Mouse (Mus musculus) cerebellum, postnatal 36 days (tissue): ENCODE results near the gene Has3.
"Not testable (repeated sequence)": the region's sequence is repeated elsewhere in the genome, so short reads cannot be mapped to it uniquely, and the experiment has no call there.

ENCODE experiments used
- DNase-seq, 2 experiments: peaks; one replicate each; pipeline ENCODE4 v3.0.0; 2021 to 2022; ENCODE audit warnings: mixed read lengths in 2 of 2

Has3 gene

DNA sequence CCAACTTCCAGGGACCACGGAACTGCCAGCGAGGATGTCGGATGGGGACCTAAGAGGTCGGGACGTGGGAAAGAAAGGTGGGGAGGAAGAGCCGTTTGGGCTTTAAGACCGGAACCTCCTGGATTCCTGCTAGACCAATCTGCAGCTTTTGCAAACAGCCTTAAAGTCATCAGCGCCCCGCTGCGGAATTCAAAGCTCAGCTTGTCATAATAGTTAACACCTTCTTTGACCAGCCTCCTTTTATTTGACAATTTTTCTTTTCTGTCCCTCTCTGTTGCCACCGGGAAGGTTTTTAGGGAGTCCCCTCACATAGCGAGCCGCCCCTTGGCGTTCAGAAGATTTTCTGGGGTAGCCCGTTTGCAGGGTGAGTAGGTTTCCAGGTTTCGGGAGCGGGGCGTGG, at the start of gene Has3:
Has3 (plus strand) TSS at position 192 of the 400 bp plus-strand sequence.
- peak in 1 of 2 experiments; percentile 15 for DNase-seq

DNA sequence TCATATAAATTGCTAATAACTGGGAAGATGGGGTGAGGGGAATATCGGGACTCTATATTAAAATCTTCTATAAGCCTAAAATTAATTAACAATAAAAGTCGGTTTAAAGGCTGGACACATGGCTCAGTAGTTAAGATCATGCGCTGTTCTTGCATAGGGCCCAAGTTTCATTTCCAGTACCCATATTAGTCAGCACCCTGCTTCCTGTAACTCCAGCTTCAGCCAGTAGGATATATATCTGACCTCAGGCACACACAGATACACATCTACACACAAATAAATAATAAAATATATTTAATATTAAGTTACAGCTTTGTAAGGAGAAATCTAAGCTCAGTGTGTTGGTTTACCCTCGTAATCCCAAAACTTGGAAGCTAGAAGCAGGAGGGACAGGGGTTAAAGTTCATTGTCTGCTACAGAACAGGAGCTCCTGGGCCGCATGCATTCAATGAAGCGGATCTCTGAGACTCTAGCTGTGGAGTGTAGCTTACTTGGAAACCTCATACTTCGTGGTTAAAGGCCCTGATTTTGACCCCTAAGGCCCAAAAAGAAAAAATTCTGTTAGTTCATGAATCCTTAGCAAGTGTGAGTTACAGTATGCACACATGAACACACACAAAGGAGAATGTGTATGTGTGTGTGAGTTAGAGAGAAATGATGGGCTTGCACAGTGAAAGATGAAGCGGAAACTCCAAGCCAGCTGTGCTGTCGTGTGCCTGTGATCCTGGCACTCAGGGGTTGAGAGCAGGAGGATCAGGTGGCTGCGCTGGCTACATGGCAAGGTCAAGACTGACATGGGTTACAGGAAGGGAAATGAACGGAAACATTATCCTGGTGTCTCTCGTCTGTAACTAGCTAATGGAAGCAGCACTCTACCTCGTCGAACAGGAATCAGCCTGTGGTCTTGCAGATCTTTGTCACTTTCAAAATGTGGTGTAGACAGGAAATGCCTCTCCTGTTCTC, 49.2 kb upstream of the Has3 start:
- no peak for DNase-seq

DNA sequence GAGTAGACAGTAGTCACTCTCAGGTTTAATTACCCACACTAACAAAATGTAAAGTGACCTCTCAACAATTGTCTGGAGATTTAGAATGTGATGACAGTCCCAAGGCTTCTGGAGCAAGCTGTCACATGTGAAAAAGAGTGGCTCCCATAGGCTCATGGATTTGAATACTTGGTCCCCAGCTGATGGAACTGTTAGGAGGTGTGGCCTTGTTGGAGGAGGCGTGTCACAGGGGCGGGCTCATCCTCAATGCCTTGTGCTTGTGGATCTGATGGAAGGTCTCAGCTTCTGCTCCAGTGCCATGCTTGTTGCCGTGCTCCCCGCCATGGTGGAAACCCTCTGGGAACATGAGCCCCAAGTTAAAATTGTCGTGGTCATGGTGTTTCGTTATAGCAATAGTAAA, 41.1 kb upstream of the Has3 start:
- DNase-seq, result no peak

DNA sequence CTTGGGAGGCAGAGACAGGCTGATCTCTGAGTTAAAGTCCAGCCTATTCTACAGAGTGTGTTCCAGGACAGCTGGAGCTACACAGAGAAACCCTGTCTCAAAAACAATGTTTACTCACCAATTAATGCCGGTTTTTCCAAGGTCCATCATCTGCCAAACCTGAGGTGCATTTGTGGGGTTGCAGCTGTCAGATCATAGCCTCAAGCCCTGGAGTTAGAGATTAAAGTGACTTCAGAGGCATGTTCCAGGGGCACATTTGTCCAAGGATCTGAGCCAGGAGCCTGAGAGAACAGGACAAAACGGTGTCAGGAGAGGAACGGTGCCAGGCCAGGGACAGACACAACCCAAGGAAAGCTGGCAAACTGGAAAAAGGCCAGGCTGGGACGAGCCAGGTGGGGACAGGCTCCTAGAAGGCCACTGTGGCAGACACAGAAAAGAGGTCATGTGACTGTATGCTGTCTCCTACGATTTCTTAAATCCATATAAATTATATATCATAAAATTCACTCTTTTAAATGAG, 40.5 kb upstream of the Has3 start:
- DNase-seq, result peak; percentile 81 to 84

DNA sequence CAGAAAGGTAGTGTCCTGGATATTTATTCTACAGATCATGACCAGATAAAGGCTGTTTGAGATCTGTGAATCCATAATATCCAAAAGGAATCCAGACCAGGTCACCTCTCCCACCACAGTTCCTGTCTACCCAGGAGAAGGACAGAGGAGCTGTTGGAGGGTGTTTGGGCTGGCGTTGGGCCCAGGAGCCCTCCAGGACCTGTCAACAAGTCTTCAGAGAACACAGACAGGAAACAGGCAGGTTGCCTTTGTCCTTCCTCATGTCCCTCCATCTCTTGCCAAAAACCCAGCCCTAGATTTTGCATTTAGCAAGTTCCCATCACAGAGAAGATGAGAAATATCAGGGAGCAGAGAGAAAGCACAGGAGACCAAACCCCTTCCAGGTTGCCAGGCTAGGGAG, 35.1 kb upstream of the Has3 start:
- no peak for DNase-seq

DNA sequence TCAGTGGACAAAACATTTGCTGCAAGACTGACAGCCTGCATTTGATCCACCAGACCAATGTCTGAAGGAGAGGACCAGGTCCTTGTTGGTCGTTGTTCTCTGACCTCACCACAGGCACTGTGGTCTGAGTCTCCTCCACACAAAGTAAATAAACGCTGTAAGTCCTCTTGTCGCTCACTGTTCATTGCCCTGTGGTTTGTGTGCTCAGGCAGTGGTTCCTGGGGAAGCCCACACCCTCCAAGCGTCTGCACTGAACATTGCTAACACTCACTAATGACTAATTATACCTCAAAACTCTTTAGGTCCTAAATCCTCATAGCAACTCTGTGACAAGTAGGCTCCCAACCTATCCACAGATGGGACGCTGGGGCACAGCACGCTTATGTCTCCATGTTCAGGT, 33.5 kb upstream of the Has3 start:
- DNase-seq, result no peak

DNA sequence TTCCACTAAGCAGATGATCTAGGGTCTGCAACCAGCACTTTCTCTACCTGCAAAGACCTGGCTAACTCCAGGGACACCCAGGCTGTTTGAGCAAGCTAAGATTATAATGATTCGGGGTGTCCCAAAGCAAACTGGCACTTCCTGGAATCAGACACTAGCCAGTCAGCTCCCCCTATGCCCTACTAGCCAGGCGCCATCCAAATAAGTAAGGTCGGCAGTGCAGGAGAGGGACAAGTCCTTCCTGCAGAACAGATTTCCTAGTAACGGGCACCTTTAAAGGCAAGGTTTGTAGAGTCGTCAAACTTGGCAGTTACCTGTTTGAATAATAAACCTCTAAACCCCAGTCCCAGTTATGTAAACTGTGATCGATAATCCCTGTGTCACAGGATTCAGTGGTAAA, 31.2 kb upstream of the Has3 start:
- DNase-seq, result no peak

DNA sequence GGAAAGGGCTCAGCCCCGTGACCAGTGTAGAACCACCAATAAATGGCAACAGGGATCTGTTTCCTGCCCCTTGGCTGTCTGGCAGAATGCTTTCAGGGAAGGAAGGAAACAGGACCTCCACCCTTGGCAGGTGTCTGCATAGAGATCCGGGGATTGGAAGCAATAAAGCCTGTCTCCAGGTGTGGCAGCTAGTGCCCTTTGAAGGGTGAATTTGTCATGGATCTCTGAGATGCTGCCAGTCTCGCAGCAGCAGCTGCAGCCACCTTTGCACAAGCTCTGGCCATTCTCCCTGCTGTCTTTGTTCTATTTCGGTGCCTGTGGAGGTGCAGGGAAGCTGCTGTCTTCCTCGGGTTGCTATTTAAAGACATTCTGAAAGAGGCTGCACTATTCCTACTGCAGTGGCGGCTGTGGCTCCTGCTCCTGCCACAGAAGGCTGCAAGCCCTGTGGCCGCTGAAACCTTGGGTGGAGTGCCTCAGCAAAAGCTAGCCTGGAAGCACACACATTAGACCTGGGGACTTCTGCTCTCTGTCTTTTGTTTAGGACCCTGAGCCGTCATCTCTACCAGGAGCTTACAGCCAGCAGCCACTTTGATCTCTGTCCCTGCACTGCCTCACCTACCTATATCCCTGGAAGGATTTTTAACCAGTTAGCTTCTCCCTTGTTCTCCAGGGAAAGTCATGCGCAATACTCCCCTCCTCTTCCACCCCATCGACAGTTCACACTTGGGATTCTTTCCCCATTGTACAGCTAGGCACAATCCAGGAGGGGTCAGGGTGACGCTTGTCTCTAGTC, 30.6 kb upstream of the Has3 start:
- DNase-seq, result peak in 1 of 2 experiments; percentile 17

DNA sequence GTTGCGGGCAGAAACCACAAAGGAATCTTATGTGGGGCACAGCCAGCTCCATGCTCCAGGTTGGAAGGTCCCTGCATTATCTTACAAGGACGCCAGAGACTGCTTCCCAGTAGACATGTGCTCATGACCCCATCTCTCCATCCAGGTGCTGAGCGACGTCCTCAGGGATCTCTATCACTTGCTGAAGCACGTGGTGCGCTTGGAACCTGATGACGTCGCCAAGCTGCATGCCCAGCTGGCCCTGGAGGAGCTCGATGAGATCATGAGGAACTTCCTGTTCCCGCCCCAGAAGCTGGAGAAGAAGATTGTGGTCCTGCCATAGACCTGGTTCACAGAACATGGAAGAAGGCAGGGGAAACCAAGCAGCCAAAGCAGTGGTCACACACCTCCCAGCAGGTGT, 20.0 kb upstream of the Has3 start:
- DNase-seq, result no peak

DNA sequence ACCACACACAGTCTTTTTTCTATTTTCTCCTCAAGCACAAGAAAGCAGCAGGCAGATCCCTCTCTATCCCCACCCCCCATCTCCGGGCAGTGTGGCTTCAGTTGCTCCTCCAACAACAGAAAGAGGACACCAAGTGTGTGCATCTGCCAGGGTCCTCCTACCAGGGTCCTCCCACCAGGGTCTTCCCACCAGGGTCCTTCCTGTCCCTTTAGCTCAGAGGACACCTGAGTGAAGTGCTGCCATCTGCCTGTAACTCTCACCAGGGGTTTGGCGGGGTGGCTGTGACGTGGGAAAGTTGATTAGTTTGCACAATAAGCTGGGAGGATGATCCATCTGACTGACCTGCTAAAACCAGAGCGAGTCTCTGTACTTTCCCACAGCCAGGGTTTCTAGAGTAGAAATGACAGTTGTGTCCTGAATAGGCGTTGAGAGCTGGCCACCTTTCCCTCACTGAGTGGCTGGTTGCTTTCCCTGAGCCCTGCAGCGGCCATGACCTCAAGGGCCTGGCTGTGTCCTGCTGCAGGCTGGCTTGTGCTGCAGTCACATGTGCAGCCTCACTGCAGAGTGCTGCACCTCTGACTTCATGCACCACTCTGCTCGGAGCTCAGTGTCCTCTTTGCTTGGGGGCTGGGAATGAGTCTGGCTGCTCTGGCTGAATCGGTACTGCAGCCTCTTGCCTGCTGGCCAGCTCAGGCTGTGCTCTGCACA, 15.4 kb upstream of the Has3 start:
- no peak for DNase-seq

DNA sequence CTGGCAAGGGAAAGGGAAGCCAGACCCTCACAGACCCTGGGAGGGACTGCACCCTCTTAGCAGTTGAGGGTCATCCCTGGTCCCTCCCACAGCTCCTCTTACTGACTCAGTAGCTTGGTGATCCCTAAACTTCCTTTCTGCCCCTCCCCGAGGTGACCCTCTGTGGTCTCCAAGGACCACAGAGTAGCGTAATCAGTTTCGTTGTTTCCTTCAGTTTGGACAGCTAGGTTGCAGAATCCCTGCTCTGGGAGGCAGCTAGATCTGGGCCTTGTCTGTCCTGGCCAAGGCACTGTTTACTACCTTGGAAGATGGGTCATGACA, 14.8 kb upstream of the Has3 start:
- DNase-seq, result no peak

DNA sequence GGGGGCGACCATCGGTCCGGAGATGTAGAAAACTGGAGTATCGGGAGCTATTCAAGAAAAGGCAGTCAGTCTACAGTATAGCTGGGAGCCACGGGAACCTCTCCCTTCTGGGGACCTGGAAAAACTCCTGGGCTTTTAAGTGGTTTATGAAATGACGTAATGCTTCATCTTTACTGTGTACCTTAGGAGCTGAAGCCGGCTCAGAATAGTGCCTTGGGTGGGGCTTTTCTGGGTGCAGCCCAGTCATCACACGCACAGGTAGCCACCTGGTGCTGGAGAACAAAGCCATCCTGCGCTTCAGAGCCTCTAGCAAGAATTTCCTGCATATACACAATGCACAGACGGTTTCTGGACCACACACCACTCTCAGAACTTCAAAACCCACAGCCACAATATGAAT, 7.2 kb upstream of the Has3 start:
- DNase-seq, result no peak

DNA sequence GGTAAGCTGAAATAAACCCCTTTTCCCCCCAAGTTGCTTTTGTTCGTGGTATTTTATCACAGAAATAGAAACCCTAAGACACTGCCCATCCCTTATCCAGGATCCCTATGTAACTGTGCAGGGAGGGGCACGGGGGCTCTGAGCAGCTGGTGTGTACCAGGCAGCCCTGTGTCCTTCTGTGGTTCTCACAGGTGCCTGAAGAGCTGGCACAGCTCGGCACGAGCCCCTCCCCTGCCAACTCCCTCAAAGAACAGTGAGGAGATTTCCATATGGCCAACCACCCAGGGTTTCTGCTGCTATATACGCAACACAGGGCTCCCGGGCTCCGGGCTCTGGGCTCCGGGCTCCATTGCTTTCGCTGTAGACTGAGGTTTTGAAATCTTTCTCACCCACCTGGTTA, 4.7 kb upstream of the Has3 start:
- peak; percentile 23 to 31 for DNase-seq

DNA sequence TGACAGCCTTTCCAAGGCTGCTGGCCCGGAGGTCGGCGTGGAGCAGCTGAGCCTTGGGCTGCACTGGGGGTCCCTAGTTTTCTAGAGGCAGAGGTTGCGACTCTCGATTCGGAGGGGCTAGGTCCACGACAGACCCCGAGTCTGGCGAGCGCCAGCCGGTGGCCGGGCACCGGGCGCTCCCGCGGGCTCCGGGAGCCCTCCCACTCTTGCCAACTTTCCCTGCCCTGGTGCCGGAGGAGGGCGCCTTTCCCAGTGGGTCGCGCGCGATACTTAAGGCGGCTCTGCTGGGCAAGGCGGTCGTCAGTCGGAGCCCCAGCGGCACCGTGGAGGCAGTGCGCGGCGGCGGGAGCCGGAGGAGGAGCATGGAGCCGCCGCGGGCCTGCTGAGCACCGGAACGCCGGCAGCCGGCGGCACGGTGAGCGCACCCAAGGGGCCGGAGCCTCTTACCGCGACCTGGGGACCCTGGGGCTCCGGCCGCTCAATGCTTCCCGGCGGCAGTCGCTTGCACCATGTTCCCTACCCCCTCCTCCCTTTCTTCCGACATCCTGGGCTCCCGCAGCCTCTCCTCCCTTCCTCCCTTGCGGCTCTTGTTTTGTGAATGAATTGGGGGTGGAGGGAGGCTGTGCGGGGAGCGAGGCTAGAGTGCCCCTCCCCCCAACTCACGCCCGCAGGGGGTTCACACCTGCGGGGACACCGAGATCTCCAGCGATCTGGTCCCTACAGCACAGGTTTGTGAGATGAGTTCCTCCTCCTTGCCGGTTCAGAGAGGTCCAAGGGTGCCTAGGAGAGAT, 690 bp downstream of the Has3 start:
- peak; percentile 46 to 51 for DNase-seq

DNA sequence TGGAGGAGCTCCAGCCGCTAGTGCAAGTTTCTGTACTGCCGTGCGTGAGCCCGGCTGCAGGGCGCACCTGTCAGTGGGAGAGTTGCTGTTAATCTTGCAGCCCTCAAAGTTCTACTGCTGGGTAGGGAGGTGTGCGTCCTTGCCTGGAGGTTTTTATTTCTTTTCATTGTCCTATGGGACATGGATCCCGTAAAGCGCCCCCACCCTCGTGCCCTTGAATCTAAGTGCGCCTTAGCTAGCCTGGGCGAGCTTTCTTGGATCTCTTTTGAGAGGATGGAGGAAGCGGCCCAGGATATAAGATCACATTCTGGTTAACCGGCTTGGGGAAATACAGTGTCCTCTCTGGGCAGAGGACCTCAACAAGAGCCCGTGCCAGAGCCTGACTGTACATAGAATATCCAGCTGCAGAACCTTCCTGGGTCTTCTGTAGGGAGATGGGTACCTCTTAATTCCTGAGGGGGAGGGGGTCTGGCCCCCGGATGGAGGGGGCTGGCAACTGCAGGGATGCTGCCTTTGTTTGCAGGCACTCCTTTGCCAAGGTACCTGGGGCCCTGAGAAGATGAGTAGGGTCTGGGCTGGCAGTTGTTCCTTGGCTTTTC, 1.4 kb downstream of the Has3 start:
- peak in 1 of 2 experiments; percentile 31 for DNase-seq

DNA sequence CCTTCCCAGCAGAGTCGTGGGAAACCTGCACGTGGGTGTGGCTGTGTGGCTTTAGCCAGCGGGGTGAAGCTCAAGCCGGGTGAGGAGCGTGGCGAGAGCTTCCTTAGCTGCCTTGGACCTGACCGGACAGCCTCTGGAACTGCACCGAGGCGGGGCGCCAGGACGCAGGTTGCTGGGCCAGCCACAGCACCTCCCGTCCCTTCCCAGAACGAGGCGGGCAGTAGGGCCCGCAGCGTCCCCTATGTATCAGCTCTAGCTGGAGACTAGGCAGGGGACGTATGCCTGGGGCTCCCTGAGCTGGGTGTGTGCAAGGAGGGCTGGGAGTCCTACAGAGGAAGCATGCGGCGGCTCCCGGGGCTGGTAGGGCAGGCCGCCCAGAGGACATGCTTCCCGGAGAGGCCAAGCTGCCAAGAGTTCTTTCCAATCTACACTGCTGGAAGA, 1.9 kb downstream of the Has3 start:
- peak; percentile 60 to 66 for DNase-seq

DNA sequence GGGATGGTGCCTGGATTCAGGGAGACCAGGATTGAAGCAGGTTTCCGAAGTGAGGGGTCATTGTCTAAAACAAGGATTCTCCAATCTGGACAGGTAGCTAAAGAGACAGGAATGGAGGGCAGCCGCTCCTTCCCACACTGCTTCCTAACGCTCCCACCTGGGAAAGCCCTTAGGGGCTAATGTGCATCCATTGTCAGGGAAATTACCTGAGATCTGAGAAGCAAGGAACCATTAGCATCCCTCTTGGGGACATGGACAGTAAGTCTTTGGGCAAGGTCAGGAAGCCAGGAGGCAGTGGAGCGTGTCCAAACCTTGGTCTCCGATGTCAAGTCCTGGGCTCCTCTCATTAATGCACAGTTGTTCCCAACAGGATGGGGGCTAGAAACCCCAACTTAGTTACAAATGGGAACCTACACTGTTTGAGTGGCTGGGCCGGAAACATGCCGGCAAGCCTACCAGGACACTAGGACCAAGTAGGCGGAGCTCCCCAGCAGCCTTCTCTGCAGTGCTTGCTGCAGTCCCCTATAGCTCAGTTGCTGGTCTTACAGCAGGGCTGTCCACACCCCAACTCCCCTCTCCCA, 2.5 kb downstream of the Has3 start:
- no peak for DNase-seq

DNA sequence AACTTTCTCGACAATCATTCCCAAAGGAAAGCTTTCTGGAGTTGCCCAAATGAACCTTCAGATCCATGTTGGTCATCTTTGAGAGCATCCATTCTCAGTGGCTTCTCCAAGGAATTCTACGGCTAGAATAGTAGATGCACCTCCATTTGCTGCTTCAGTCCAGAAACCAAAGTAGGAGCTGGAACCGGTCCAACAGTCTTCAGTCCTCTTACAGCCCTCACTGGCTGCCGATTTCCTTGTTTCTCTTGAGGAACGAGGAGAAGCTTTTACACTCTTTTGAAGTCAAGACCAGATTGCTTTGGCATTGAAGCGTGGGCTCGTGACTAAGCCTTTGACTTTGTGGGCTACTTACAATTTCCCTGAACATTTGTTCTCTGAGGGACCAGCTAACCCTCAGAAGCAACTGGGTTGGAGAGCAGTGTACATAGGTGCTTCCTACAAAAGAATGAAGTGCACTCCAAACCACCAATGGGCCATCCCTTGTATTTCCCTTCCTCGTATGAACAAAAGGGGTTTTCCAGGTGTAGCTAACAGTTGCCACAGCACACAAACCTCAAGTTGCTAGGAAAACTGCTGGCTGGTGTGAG, 10.2 kb downstream of the Has3 start:
- no peak for DNase-seq

DNA sequence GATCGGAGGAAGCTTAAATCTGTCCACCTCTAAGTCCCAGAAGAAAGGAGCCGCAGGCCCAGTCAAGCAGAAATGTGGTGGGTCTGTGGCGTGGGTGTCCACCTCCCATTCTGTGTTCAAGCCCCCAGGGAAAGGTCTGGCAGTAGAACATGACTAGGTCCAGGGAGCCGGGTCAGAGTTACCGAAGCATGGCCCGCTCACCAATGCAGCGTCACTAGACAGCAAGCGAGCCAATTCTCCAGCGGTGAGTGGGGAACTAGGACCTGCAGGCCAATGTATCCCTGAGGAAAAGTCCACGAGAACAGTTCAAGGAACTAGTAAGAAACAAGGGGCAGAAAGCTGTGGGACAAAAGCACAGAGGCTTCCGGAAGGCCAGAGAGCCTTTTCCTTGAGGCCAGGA, 14.1 kb downstream of the Has3 start:
- DNase-seq, result not testable (repeated sequence)

DNA sequence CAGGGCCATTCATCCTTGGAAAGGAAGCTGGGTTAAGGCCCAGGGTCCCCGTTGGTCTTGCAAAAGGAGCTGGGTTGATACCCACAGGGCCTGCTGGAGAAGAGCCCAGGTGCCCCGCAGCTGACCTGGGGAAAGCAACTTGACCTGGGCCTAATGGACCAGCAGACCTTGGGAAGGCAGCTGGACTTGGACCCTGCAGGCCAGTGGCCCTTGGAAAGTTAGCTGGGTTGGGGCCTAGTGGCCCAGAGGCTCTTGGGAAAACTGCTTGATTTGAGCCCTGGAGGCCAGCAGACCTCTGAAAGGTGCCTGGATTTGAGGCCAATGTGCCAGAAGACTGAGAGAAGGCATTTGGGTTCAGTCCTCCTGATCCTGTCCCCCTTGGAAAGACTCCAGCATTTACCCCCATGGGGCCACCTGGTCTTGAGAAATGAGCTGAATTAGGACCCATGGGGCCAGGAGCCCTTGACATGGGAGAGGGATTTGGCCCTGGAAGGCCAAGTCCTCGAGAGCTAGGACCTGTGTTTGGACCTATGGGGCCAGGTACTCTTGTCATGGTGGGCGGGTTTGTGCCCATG, 14.9 kb downstream of the Has3 start:
- DNase-seq, result not testable (repeated sequence)
